Comparison of ENCODE assay signal across 9 mouse cellular contexts in the genomic region with DNA sequence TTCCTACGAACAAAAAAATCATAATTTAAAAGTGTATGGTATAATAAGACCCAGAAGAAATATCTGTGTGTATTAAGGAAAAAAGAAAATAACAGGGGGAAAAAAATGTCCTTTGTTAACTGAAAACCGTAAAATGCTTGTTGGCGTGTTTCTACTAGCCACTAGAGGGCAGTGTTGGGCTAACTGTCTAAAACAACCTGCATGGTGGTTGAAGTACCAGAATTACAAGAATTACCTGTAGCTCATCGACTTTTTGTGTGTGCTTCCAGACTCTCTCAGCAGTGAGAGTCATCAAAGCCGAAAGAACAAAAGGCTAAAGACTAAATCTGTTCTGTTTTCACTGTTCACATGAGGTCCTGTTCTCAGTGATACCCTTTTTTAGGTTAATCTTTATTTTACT. TPM values are rescaled to one million over a fixed set of nuclear protein-coding genes. Genes with fewer than 3 reads are reported as not detected.
DNase-seq lines count a peak whose midpoint lies in the region; ATAC-seq lines count a peak whose summit lies in the region.
"Had no signal": no experiment of that assay in that cellular context is flagged by ENCODE, and none has a peak within 500 bp of the region (broad histone marks: within the 10 kb centered on the region; RNA-seq: fewer than 3 reads in every experiment).

No protein-coding gene starts in this region.

- H3K9me3 ChIP-seq in midbrain, embryonic 15.5 days = no peaks in the 10 kb centered on the region
- H3K9me3 ChIP-seq: embryonic facial prominence, embryonic 12.5 days had no signal

- peak; percentile 64 for ATAC-seq in inflammation-experienced regulatory T-cells, adult 6 months
- ATAC-seq in midbrain, embryonic 15.5 days (replicated peaks) = peak; percentile 55; the same call in 1 of the 2 replicates

- H3K27me3 ChIP-seq in midbrain, embryonic 15.5 days (replicated peaks) = no peaks in the 10 kb centered on the region
- H3K27me3 ChIP-seq: embryonic facial prominence, embryonic 12.5 days had no signal

- H3K4me1 ChIP-seq in midbrain, embryonic 15.5 days = no peaks in the 10 kb centered on the region
- H3K4me1 ChIP-seq: embryonic facial prominence, embryonic 12.5 days had no signal

- DNase-seq in gastrocnemius, postnatal 10 days = peak; percentile 19
- DNase-seq in gastrocnemius, postnatal 25 days = no peak
- DNase-seq in urinary bladder, postnatal 36 days (ENCODE audit: low spot score in 2 of 2) = peak; percentile 18 to 26
- DNase-seq in urinary bladder, adult 18-20 months (ENCODE audit: low spot score in 2 of 2) = no peak
- DNase-seq in embryo, embryonic 11.5 days (ENCODE audit: low read depth, low spot score) = peak; percentile 35
- DNase-seq in left cerebral cortex, postnatal 36 days (ENCODE audit: low spot score in 2 of 2) = no peak

- 21% methylated on average over 5 of the region's 5 CpGs for WGBS in midbrain, embryonic 15.5 days

- no peak overlapping the region for H3K9ac ChIP-seq in midbrain, embryonic 15.5 days
- H3K9ac ChIP-seq: embryonic facial prominence, embryonic 12.5 days had no signal

- intact Hi-C loops in left cerebral cortex, postnatal 36 days (cut with DNase I) = loop anchor here (5.0 to 10.0 kb wide), 3 partner anchors 302 to 449 kb away; no protein-coding TSS in a partner anchor

- no peak overlapping the region for H3K4me2 ChIP-seq in midbrain, embryonic 15.5 days
- H3K4me2 ChIP-seq: embryonic facial prominence, embryonic 12.5 days had no signal

- no peaks in the 10 kb centered on the region for H3K36me3 ChIP-seq in midbrain, embryonic 15.5 days (replicated peaks)
- H3K36me3 ChIP-seq: embryonic facial prominence, embryonic 12.5 days had no signal

- no peak overlapping the region for H3K4me3 ChIP-seq in midbrain, embryonic 15.5 days
- H3K4me3 ChIP-seq: embryonic facial prominence, embryonic 12.5 days had no signal

- no peak overlapping the region for H3K27ac ChIP-seq in midbrain, embryonic 15.5 days
- H3K27ac ChIP-seq: embryonic facial prominence, embryonic 12.5 days had no signal

RNA-seq across cellular contexts. Expression of a gene that starts 20.6 kb away (rescaled TPM):
- total RNA-seq in gastrocnemius, postnatal 10 days (2021) = 10 to 100 TPM in 1 of 2 experiments, 1 to 10 TPM in 1; 9.8 to 11.6 TPM
- 1 to 10 TPM; 5.6 to 8.6 TPM for total RNA-seq in gastrocnemius, postnatal 25 days (2021)
- polyA plus RNA-seq in inflammation-experienced regulatory T-cells, adult 6 months (2017; shearing (Covaris generic)) = 10 to 100 TPM; 15.8 to 21.6 (median 16.6) TPM
- 35.5 and 36.1 TPM in 2 replicates for polyA plus RNA-seq in midbrain, embryonic 15.5 days (2015; fragmentation: Nextera tagmentation; extraction: Ambion mirVana)
- 10 to 100 TPM; 24.8 to 25.1 TPM for total RNA-seq in left cerebral cortex, postnatal 36 days (2021)

Comparison
In these comparisons a context has a peak if more than half of its experiments do, and no peak if none do; other contexts are left out.
1. DNase-seq: peak in gastrocnemius, postnatal 10 days (single experiment), urinary bladder, postnatal 36 days (2 of 2) and embryo, embryonic 11.5 days (single experiment); none in gastrocnemius, postnatal 25 days (single experiment), urinary bladder, adult 18-20 months (0 of 2) and left cerebral cortex, postnatal 36 days (0 of 2).